Mouse (Mus musculus) megakaryocyte, embryonic 14.5 days (primary cell): ENCODE results near the gene Grn. TPM values are rescaled to one million over a fixed set of nuclear protein-coding genes. Genes with fewer than 3 reads are reported as not detected.

Experiments used
- H3K27me3 ChIP-seq: replicated peaks from 2 replicates; pipeline ENCODE3; 2012; ENCODE audit warnings: inconsistent platforms
- H3K36me3 ChIP-seq: replicated peaks from 2 replicates; pipeline ENCODE3; 2012; ENCODE audit warnings: low read length, inconsistent platforms, mixed read lengths
- H3K4me1 ChIP-seq: 2 replicates; pipeline ENCODE4 v1.6.1; 2012; ENCODE audit warnings: inconsistent platforms
- H3K4me3 ChIP-seq: replicated peaks from 2 replicates; pipeline ENCODE3; 2012; ENCODE audit warnings: moderate library complexity, mild to moderate bottlenecking, inconsistent platforms
- H3K9me3 ChIP-seq: 2 replicates; pipeline ENCODE4 v1.6.1; 2012; ENCODE audit warnings: inconsistent platforms
- FLI1 ChIP-seq: IDR thresholded peaks from 2 replicates; pipeline ENCODE4 v1.6.1; 2012; ENCODE audit warnings: low read length, inconsistent platforms, mixed read lengths
- GATA1 ChIP-seq: IDR thresholded peaks from 3 replicates; pipeline ENCODE4 v1.6.1; 2012; ENCODE audit warnings: mixed read lengths, low read length, inconsistent platforms, borderline replicate concordance
- polyA plus RNA-seq: library from polyadenylated mRNA; stranded (reverse); fragments of >175 nt; gene quantifications from 2 replicates; pipeline ENCODE4 v1.2.3, GENCODE M21; 2012; ENCODE audit warnings: low replicate concordance; ENCODE audit not compliant: insufficient read depth

The Grn gene
- polyA plus RNA-seq, 1 experiment = 152 TPM

- TF ChIP-seq FLI1 (peak; percentile 76; the same call in 1 of the 2 replicates), GATA1 (peak; percentile 98)
- Histone ChIP-seq H3K9me3 (peaks cover 4% of the 10 kb centered on the region; the same call in 1 of the 2 replicates), H3K27me3 (no peaks in the 10 kb centered on the region), H3K4me3 (peak within 1 kb of the TSS; percentile 95), H3K4me1 (peaks cover 87% of the 10 kb centered on the region), H3K36me3 (peaks cover 80% of the 10 kb centered on the region)
Measured at GRCm38 (mm10) chr11:102469648-102470357, 39.7 kb downstream of the Grn start, which contains the start of gene Itga2b. Itga2b (minus strand) TSS chr11:102470122.

GRCm38 (mm10) chr11:102475027-102475426 lies 44.9 kb downstream of the Grn start:
- Histone ChIP-seq H3K4me1 (peaks cover 96% of the 10 kb centered on the region), H3K36me3 (peaks cover 80% of the 10 kb centered on the region), H3K4me3 (peak overlapping the region; percentile 3), H3K27me3 (no peaks in the 10 kb centered on the region), H3K9me3 (peaks cover 10% of the 10 kb centered on the region)
- TF ChIP-seq GATA1 = no peak
- TF ChIP-seq FLI1 = no peak

GRCm38 (mm10) chr11:102478671-102479070 lies 48.6 kb downstream of the Grn start:
- Histone ChIP-seq H3K36me3 (peaks cover 90% of the 10 kb centered on the region), H3K27me3 (no peaks in the 10 kb centered on the region), H3K4me1 (peaks cover 91% of the 10 kb centered on the region), H3K4me3 (peak overlapping the region; percentile 80), H3K9me3 (peaks cover 25% of the 10 kb centered on the region)
- TF ChIP-seq FLI1 (no peak), GATA1 (no peak)

GRCm38 (mm10) chr11:102479581-102479980 lies 49.5 kb downstream of the Grn start:
- TF ChIP-seq GATA1 (no peak), FLI1 (no peak)

GRCm38 (mm10) chr11:102480111-102480510 lies 50.0 kb downstream of the Grn start:
- no peak for TF ChIP-seq FLI1
- TF ChIP-seq GATA1 = no peak
- Histone ChIP-seq H3K36me3 (peaks cover 91% of the 10 kb centered on the region), H3K27me3 (no peaks in the 10 kb centered on the region), H3K9me3 (peaks cover 23% of the 10 kb centered on the region), H3K4me3 (peak overlapping the region; percentile 86), H3K4me1 (peaks cover 82% of the 10 kb centered on the region)

More at GRCm38 (mm10) chr11:102479581-102479980, 49.5 kb downstream of the Grn start:
- peaks cover 23% of the 10 kb centered on the region for H3K9me3 ChIP-seq
- peaks cover 91% of the 10 kb centered on the region for H3K36me3 ChIP-seq
- peak overlapping the region; percentile 86 for H3K4me3 ChIP-seq
- H3K4me1 ChIP-seq = peaks cover 84% of the 10 kb centered on the region
- no peaks in the 10 kb centered on the region for H3K27me3 ChIP-seq

- peaks cover 91% of the 10 kb centered on the region for H3K36me3 ChIP-seq
- TF ChIP-seq FLI1 (no peak), GATA1 (no peak)
- H3K4me1 ChIP-seq = peaks cover 79% of the 10 kb centered on the region
- H3K9me3 ChIP-seq = peaks cover 23% of the 10 kb centered on the region
- H3K4me3 ChIP-seq = peak overlapping the region; percentile 76
- no peaks in the 10 kb centered on the region for H3K27me3 ChIP-seq
Measured at GRCm38 (mm10) chr11:102480897-102481296, 50.8 kb downstream of the Grn start.

- Histone ChIP-seq H3K9me3 (peaks cover 23% of the 10 kb centered on the region), H3K4me3 (peak overlapping the region; percentile 76), H3K4me1 (peaks cover 78% of the 10 kb centered on the region), H3K27me3 (no peaks in the 10 kb centered on the region), H3K36me3 (peaks cover 92% of the 10 kb centered on the region)
- no peak for TF ChIP-seq FLI1
- TF ChIP-seq GATA1 = no peak
Measured at GRCm38 (mm10) chr11:102481779-102482178, 51.7 kb downstream of the Grn start.

Other genes starting within 250 kb of the Grn start
- gene Lsm12, start 245.0 kb upstream of the Grn start, polyA plus RNA-seq = 36.7 and 120 TPM in 2 replicates
- 32.9 and 73.3 TPM in 2 replicates for gene G6pc3, start 240.7 kb upstream of the Grn start, polyA plus RNA-seq
- gene Hdac5, start 200.1 kb upstream of the Grn start, polyA plus RNA-seq = 384 and 644 TPM in 2 replicates
- gene BC030867, start 181.4 kb upstream of the Grn start, polyA plus RNA-seq = 2.6 and 4.2 TPM in 2 replicates
- gene Asb16, start 161.6 kb upstream of the Grn start, polyA plus RNA-seq = not detected in 2 replicates
- 46.7 and 48.3 TPM in 2 replicates for gene Tmub2, start 145.4 kb upstream of the Grn start, polyA plus RNA-seq
- gene Atxn7l3, start 133.7 kb upstream of the Grn start, polyA plus RNA-seq = 64.8 and 80.0 TPM in 2 replicates
- gene Ubtf, start 110.6 kb upstream of the Grn start, polyA plus RNA-seq = 46.9 and 85.8 TPM in 2 replicates
- 0.13 and 2.8 TPM in 2 replicates for gene Slc4a1, start 64.1 kb upstream of the Grn start, polyA plus RNA-seq
- 3.8 and 6.6 TPM in 2 replicates for gene Rundc3a, start 36.9 kb upstream of the Grn start, polyA plus RNA-seq
- gene Slc25a39, start 22.4 kb upstream of the Grn start, polyA plus RNA-seq = 164 and 165 TPM in 2 replicates
- 1.7 and 1.8 TPM in 2 replicates for gene Fam171a2, start 17.4 kb downstream of the Grn start, polyA plus RNA-seq
- gene Itga2b, start 39.8 kb downstream of the Grn start, polyA plus RNA-seq = 3,342 and 4,614 TPM in 2 replicates
- gene Gpatch8, start 126.1 kb downstream of the Grn start, polyA plus RNA-seq = 5.7 and 12.6 TPM in 2 replicates
- not detected in 2 replicates for gene Gm11627, start 149.1 kb downstream of the Grn start, polyA plus RNA-seq
- 1.2 and 3.1 TPM in 2 replicates for gene Fzd2, start 174.1 kb downstream of the Grn start, polyA plus RNA-seq
- gene Meioc, start 233.4 kb downstream of the Grn start, polyA plus RNA-seq = not detected in 2 replicates